Mouse (Mus musculus) thymus, postnatal 4 days (tissue): ENCODE measurements around the gene Pithd1.
"Not testable (repeated sequence)": the region's sequence is repeated elsewhere in the genome, so short reads cannot be mapped to it uniquely, and the experiment has no call there.

Experiments used
- DNase-seq: peaks from one replicate; pipeline ENCODE4 v3.0.0; 2021

The Pithd1 gene

DNA sequence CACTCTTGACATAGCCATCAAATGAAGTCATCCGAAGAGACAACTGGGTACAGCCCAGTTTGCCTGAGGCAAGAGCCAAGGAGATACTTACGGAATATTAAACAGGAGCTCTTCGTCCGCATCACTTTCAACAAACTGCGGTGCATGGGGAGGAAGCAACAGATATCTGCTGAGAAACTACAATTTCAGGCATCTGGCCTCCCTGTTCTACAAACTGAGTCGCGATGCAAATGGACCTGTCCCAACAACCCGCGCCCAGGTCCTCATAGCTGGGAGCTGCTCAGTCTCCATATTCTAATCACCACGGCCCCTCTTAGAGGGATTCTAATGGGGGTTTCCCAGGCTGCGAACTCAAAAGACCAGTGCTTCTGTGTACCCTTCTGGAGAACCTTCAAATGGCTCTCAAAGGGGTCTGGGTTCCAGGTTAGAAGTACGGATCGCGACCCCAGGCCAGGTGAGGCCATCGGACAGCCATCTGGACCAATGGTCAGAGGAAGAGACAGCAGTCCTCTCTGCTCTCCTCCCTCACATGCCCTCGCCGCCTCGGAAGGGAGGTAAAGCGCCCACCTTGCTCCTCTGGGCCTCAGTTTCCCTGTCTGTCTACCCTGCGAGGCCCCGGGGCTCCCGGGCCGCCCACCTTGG is 642 bp downstream of the Pithd1 start:
- peak; percentile 26 for DNase-seq

- no peak for DNase-seq
Measured at GRCm38 (mm10) chr4:135985769-135986168, 1.3 kb downstream of the Pithd1 start.

GRCm38 (mm10) chr4:135985193-135985592 is 1.9 kb downstream of the Pithd1 start:
- DNase-seq, result no peak

DNA sequence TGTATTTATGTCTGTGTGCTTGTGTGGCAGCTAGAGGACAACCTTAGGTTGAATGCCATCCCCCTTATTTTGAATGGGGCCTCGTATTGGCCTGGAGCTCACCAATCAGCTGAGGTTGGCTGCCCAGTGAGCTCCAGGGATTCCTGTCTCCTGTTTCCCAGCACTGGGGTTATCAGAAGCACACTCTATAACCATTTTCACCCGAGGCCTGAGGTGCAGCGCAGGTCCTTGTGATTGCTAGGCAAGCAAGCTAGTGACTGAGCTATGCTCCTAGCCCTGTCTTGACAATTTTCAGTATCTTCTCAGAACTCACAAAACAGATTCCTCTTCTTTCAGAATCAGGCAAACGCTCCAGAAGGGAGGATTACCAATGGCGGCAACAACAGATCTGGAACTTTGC is 2.5 kb downstream of the Pithd1 start:
- no peak for DNase-seq

DNA sequence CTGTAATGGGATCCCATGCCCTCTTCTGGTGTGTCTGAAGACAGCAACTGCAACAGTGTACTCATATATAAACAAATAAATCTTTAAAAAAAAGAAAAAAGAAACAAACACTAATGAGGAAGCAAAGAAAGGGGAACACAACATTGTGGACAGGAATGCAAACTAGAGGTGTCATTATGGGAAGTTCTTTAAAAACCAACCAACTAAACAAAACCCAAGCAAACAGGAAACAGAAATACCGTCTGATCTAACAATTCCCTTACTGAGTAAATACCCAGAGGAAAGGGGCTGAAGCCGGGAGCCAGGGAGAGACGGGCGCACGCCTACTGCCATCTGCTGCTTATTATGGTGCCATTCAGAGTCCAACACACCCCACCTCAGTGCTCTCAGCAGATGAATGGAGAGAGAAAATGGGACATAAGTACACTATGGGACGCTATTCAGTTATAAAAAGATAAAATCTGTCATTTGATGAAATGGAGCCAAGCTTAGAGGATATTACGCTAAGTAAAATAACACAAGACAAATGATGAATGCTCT is 5.5 kb downstream of the Pithd1 start:
- no peak for DNase-seq

- DNase-seq, result not testable (repeated sequence)
Measured at GRCm38 (mm10) chr4:135980223-135980622, 6.8 kb downstream of the Pithd1 start.

GRCm38 (mm10) chr4:135976146-135976545 is 10.9 kb downstream of the Pithd1 start:
- no peak for DNase-seq

- no peak for DNase-seq
Measured at GRCm38 (mm10) chr4:135972911-135973811, 13.9 kb downstream of the Pithd1 start.

DNA sequence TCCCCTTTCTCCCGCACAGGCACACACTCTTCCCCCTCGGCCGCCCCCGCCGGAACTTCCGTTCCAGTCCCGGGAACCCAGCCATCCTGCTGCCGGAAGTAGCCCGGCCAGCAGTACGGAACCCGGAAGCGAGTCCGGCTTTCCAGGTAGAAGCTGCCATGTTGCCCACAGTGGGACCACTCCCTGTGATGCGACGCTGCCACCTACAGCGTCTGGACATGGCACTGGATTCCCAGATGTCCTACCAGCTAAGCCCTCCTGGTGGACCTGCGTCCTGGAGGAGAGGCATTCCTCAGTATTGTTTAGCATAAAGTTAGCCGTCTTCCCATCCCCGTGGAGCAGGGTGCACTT is 14.5 kb downstream of the Pithd1 start, which contains the start of gene Lypla2:
Lypla2 (minus strand) TSS at position 71 of the 351 bp plus-strand sequence.
- DNase-seq, result peak; percentile 82

- DNase-seq, result peak; percentile 66
Measured at GRCm38 (mm10) chr4:135971805-135972555, 15.1 kb downstream of the Pithd1 start.

DNA sequence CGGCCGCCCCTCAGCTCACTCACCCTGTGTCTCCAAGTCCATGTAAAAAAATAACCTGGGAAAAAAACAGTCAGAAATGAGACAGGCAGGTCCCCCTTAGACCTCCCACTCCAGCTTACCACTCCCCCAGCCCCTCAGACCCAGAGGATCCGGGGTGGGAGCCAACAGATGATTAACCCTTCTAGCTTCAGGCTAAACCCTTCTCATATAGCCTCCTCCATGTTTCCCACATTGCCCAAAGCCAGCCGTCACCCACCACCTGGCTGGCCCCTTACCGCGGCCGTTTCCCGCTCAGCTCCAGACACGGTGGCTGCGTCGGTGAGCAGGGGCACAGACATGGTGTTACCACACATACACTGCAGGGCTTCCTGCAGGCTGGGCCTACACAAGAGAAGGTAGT is 16.5 kb downstream of the Pithd1 start:
- DNase-seq, result no peak

DNA sequence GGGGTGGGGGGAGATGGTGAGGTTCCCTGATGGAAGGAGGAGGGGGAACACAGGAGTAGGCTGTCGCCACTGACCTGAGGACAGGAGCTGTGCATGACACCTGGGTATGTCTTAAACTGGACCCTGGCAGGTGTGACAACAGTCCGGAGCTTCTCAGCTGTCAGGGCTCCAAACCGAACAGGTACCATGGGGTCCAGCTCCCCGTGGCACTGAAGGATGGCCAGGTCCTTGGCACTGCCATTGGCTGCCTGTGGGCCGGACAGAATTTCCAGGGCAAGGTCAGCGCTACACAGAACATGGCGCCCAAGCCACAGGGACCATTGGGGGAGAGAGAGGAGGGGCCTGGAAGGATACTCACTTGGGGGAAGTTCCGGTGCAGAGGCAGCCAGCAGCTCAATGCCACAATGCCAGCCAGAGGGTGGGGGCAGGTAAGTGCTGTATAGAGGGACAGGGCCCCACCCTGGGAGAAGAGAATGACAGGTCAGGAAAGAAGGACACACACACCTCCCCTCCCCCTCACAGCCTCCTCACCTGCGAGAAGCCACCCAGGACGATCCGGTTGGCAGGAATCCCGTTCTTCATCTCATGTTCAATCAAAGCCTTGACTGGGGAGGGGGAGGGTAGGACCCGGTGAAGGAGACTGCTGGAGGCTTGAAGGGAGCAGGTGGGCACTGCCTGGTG is 17.9 kb downstream of the Pithd1 start:
- DNase-seq, result no peak

- DNase-seq, result no peak
Measured at GRCm38 (mm10) chr4:135968271-135968869, 18.7 kb downstream of the Pithd1 start.

DNA sequence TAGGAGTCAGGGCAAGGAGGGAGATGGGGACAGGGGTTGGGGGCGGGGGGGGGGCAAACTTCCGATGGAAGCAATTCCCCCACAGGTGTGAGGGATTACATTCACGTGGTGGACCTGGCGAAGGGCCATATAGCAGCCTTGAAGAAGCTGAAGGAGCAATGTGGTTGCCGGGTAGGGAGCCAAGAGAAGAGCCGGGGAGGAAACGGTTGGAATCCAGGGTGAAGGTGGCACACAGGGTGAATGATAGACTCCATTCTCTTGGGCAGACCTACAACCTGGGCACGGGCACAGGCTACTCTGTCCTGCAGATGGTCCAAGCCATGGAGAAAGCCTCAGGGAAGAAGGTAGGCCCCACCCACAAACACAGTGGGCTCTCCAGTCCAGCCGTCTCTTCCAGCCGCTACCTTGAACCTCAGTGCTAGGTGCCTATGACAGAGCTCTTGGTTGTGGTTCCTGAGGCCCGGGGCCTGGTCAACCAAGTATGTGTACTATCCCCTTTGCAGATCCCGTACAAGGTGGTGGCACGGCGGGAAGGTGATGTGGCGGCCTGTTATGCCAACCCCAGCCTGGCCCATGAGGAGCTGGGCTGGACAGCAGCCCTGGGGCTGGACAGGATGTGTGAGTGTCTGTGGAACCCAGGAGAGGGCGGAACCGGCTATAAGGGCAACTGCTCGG is 19.8 kb downstream of the Pithd1 start:
- DNase-seq, result no peak

- no peak for DNase-seq
Measured at GRCm38 (mm10) chr4:135966283-135966682, 20.8 kb downstream of the Pithd1 start.

- no peak for DNase-seq
Measured at GRCm38 (mm10) chr4:135965113-135965512, 22.0 kb downstream of the Pithd1 start.

DNA sequence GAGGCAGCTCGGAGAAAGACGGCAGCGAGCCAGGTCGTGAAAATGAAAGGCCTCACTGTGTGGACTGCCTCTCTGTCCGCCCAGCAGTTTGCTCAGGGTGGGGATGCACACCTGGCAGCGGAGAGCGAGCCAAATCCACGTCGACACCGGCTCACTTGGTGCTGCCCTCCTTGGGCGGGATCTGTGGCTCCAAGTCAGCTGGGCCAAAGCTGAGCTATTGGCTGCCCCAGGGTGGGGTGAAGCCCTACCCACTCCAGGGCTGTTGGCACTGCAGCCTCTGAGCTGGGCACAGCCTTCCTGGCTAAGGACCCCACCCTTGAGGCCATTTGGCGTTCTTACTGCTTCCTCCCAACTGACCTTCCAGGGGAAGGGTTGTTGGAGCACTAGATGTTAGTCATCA is 22.6 kb downstream of the Pithd1 start:
- DNase-seq, result peak; percentile 53

DNA sequence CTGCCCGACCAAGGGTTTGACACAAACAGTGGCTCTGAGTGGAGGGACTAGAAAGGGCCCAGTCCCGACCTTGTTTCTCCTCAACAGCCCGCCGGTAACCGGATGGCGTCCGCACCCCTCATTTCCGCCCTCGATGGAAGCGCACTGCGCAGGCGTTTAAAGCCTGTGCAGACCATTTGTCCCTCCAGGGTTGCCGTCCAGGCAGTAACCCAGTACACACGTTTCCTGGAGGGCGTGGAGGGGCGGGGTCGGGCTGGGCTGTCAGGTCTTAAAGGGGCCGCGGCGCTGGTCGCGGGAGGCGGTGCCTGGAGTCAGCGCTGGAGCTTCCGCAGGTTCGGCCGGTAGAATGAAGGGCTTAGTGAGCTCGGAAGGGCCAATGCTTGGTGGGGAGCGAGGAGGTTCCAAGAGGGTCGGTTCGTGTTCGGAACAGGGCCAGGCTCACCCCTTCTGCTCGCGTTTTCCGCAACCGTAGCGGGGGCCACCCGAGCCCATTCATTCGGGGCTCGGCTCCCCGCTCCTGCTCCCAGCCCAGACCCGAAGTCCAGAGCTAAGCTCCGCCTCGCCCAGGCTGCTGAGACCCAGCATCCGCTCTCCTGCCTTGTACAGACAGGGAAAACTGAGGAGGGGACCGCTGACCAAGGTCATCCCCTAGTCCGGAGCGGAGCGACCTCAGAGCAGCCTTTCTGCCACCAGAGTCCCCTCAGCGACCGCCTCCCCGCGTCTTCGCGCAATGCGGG is 23.4 kb downstream of the Pithd1 start, which contains the start of gene Gale:
Gale (plus strand) TSS at position 271 of the 737 bp plus-strand sequence.
- DNase-seq, result peak; percentile 95

GRCm38 (mm10) chr4:135962946-135963345 is 24.1 kb downstream of the Pithd1 start:
- no peak for DNase-seq

GRCm38 (mm10) chr4:135962198-135962597 is 24.9 kb downstream of the Pithd1 start:
- DNase-seq, result no peak

GRCm38 (mm10) chr4:135961709-135962108 is 25.4 kb downstream of the Pithd1 start:
- no peak for DNase-seq
